Mouse (Mus musculus): ENCODE results near the gene Stard5.

The Stard5 gene

GRCm38 (mm10) chr7:83667936-83668645, 36.3 kb downstream of the Stard5 start:
- DNase-seq = peak; percentile 60

GRCm38 (mm10) chr7:83668724-83669123, 37.0 kb downstream of the Stard5 start:
- DNase-seq = peak; percentile 92

GRCm38 (mm10) chr7:83671573-83671972, 39.8 kb downstream of the Stard5 start:
- peak; percentile 13 for DNase-seq

GRCm38 (mm10) chr7:83675545-83676254, 43.9 kb downstream of the Stard5 start:
- peak; percentile 87 for DNase-seq

- peak; percentile 45 for DNase-seq
These were observed 45.5 kb downstream of the Stard5 start for GRCm38 (mm10) chr7:83677296-83677695.

GRCm38 (mm10) chr7:83678506-83678905, 46.7 kb downstream of the Stard5 start:
- DNase-seq = peak; percentile 78

GRCm38 (mm10) chr7:83682640-83683274, 51.0 kb downstream of the Stard5 start:
- no peak for DNase-seq

GRCm38 (mm10) chr7:83695449-83696212, 63.9 kb downstream of the Stard5 start:
- peak; percentile 52 for DNase-seq

GRCm38 (mm10) chr7:83699066-83699745, 67.4 kb downstream of the Stard5 start:
- DNase-seq = peak; percentile 88

Measured in heart, adult 11 months (tissue).